Comparison of ENCODE assay signal across 8 mouse cellular contexts in the genomic region with DNA sequence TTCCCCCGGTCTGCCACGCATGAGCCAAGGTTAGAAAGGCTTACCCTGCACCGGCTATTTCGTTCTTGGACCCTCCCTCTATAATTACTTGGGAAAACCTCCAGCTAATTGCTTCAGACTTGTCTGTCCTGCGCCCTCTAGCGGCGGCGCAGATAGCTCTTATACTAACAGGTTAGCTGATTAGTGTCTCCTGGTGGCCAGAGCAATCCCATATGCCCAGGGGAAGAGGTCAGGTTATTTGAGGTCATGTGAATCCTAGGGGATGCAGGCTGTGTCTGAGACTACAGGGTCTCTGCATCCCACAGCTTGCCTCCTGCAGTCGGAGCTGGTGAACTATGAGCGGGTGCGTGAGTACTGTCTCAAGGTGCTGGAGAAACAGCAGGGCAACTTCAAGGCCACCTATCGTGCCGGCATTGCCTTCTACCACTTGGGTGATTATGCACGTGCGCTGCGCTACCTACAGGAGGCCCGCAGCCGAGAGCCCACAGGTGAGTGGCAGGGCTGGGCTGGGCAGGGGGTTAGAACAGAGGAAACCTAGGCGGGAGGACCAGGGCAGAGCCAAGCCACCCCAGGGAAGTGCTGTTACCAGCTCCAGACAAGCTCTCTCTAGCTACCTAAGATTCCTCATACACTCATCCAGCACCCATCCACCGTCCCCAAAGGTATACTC. TPM values are rescaled to one million over a fixed set of nuclear protein-coding genes. Genes with fewer than 3 reads are reported as not detected.
DNase-seq lines count a peak whose midpoint lies in the region; ATAC-seq and TF ChIP-seq lines count a peak whose summit lies in the region.

No protein-coding gene starts in this region.

- 62% methylated on average over 20 of the region's 20 CpGs for WGBS in intestine, postnatal 0 days
- WGBS in intestine, embryonic 16.5 days, result 61% methylated on average over 20 of the region's 20 CpGs
- 64% methylated on average over 20 of the region's 20 CpGs for WGBS in hindbrain, embryonic 12.5 days
- 68% methylated on average over 20 of the region's 20 CpGs for WGBS in neural tube, embryonic 12.5 days

- no peaks in the 10 kb centered on the region for H3K36me3 ChIP-seq in intestine, postnatal 0 days (ENCODE audit: control insufficient read depth, insufficient read depth)
- 0 out of 2 replicates have a peak, but pooled peaks cover 5% of the 10 kb centered on the region for H3K36me3 ChIP-seq in intestine, embryonic 16.5 days (ENCODE audit: control insufficient read depth, insufficient read depth, low read length)
- peaks cover 39% of the 10 kb centered on the region for H3K36me3 ChIP-seq in hindbrain, embryonic 12.5 days
- H3K36me3 ChIP-seq in neural tube, embryonic 12.5 days, result peaks cover 40% of the 10 kb centered on the region

- H3K9ac ChIP-seq in intestine, postnatal 0 days (ENCODE audit: low read depth, low read length), result no peak overlapping the region
- H3K9ac ChIP-seq in intestine, embryonic 16.5 days (ENCODE audit: low read depth, low read length), result no peak overlapping the region
- H3K9ac ChIP-seq in hindbrain, embryonic 12.5 days, result peak overlapping the region; percentile 76
- H3K9ac ChIP-seq in neural tube, embryonic 12.5 days, result no peak overlapping the region

- TF ChIP-seq CTCF in intestine, postnatal 0 days (IDR thresholded peaks at IDR 0.05; ENCODE audit: low read depth), result peak; percentile 65
- peak; percentile 70 for TF ChIP-seq CTCF in left cerebral cortex, adult 2 months (IDR thresholded peaks at IDR 0.05)

- no peaks in the 10 kb centered on the region for H3K9me3 ChIP-seq in intestine, postnatal 0 days (ENCODE audit: control insufficient read depth)
- H3K9me3 ChIP-seq in intestine, embryonic 16.5 days (ENCODE audit: control insufficient read depth, low read length), result no peaks in the 10 kb centered on the region
- H3K9me3 ChIP-seq in hindbrain, embryonic 12.5 days (replicated peaks), result no peaks in the 10 kb centered on the region
- no peaks in the 10 kb centered on the region for H3K9me3 ChIP-seq in neural tube, embryonic 12.5 days

- no peak overlapping the region for H3K4me2 ChIP-seq in intestine, postnatal 0 days (replicated peaks; ENCODE audit: low read depth)
- no peak overlapping the region for H3K4me2 ChIP-seq in intestine, embryonic 16.5 days (ENCODE audit: low read depth, low read length)
- H3K4me2 ChIP-seq in hindbrain, embryonic 12.5 days (replicated peaks), result peak overlapping the region; percentile 84
- H3K4me2 ChIP-seq in neural tube, embryonic 12.5 days (replicated peaks), result peak overlapping the region; percentile 84

- H3K27me3 ChIP-seq in intestine, postnatal 0 days (replicated peaks; ENCODE audit: control insufficient read depth, insufficient read depth, low read length), result peaks cover 25% of the 10 kb centered on the region
- H3K27me3 ChIP-seq in intestine, embryonic 16.5 days (replicated peaks; ENCODE audit: control insufficient read depth, insufficient read depth, low read length), result peaks cover 44% of the 10 kb centered on the region
- peaks cover 73% of the 10 kb centered on the region for H3K27me3 ChIP-seq in hindbrain, embryonic 12.5 days
- peaks cover 53% of the 10 kb centered on the region for H3K27me3 ChIP-seq in neural tube, embryonic 12.5 days (replicated peaks)

- DNase-seq in c-Kit-negative CD71-positive TER-119-positive erythroid progenitor cells, embryonic 14.5 days (ENCODE audit: low read depth, low spot score), result peak; percentile 44
- DNase-seq in left cerebral cortex, adult 2 months (ENCODE audit: extremely low spot score in 1 of 2, low spot score in 2 of 2), result peak; percentile 68 to 71
- no peak for DNase-seq in Muller cell, postnatal 12 days (ENCODE audit: inconsistent ontology term)
- no peak for DNase-seq in embryo, embryonic 10.5 days (ENCODE audit: low spot score)

- ATAC-seq in intestine, postnatal 0 days, result no peak
- ATAC-seq in intestine, embryonic 16.5 days, result no peak
- ATAC-seq in hindbrain, embryonic 12.5 days (ENCODE audit: low FRiP score), result no peak
- 0 out of 2 replicates have a peak, but pooled peaks have one; percentile 4 for ATAC-seq in neural tube, embryonic 12.5 days (ENCODE audit: low FRiP score, low read depth)

- H3K27ac ChIP-seq in intestine, postnatal 0 days (ENCODE audit: low read depth, low read length), result no peak overlapping the region
- no peak overlapping the region for H3K27ac ChIP-seq in intestine, embryonic 16.5 days (ENCODE audit: low read length)
- H3K27ac ChIP-seq in hindbrain, embryonic 12.5 days, result no peak overlapping the region
- peak overlapping the region; percentile 96 for H3K27ac ChIP-seq in left cerebral cortex, adult 2 months
- H3K27ac ChIP-seq in neural tube, embryonic 12.5 days, result no peak overlapping the region

- no peak overlapping the region for H3K4me3 ChIP-seq in intestine, postnatal 0 days (ENCODE audit: low read depth, low read length)
- H3K4me3 ChIP-seq in intestine, embryonic 16.5 days (ENCODE audit: low read length), result no peak overlapping the region
- peak overlapping the region; percentile 61 for H3K4me3 ChIP-seq in hindbrain, embryonic 12.5 days
- peak overlapping the region; percentile 73 for H3K4me3 ChIP-seq in left cerebral cortex, adult 2 months
- peak overlapping the region; percentile 57 for H3K4me3 ChIP-seq in neural tube, embryonic 12.5 days

- no peaks in the 10 kb centered on the region for H3K4me1 ChIP-seq in intestine, postnatal 0 days (replicated peaks; ENCODE audit: control insufficient read depth, insufficient read depth, low read length)
- H3K4me1 ChIP-seq in intestine, embryonic 16.5 days (ENCODE audit: control insufficient read depth, insufficient read depth, low read length), result peaks cover 4% of the 10 kb centered on the region
- H3K4me1 ChIP-seq in hindbrain, embryonic 12.5 days, result peaks cover 9% of the 10 kb centered on the region
- peaks cover 5% of the 10 kb centered on the region; the same call in 1 of the 2 replicates for H3K4me1 ChIP-seq in neural tube, embryonic 12.5 days

- intact Hi-C loops in left cerebral cortex, adult 2 months (cut with DNase I), result loop anchor here (2.0 kb wide), 1 partner anchor 52 kb away; no protein-coding TSS in a partner anchor

RNA-seq across cellular contexts. Expression of gene Ttc9b, which starts 1.0 kb away (rescaled TPM):
- polyA plus RNA-seq in intestine, postnatal 0 days (2015; fragmentation: Nextera tagmentation; extraction: Ambion mirVana), result 1.3 and 1.6 TPM in 2 replicates
- 1.5 and 1.8 TPM in 2 replicates for polyA plus RNA-seq in intestine, embryonic 16.5 days (2015; fragmentation: Nextera tagmentation; extraction: Ambion mirVana)
- 19.7 and 20.4 TPM in 2 replicates for polyA plus RNA-seq in hindbrain, embryonic 12.5 days (2016; fragmentation: Nextera tagmentation; extraction: Ambion mirVana)
- total RNA-seq in left cerebral cortex, adult 2 months (2021), result 100 to 1,000 TPM in 1 of 2 experiments, 10 to 100 TPM in 1; 99.1 to 101 TPM
- polyA plus RNA-seq in neural tube, embryonic 12.5 days (2016; fragmentation: Nextera tagmentation; extraction: Ambion mirVana), result 25.1 and 26.2 TPM in 2 replicates

RNA-seq across cellular contexts. Expression of gene Map3k10, which starts 19.7 kb away (rescaled TPM):
- polyA plus RNA-seq in intestine, postnatal 0 days (2015; fragmentation: Nextera tagmentation; extraction: Ambion mirVana), result 3.2 and 3.6 TPM in 2 replicates
- polyA plus RNA-seq in intestine, embryonic 16.5 days (2015; fragmentation: Nextera tagmentation; extraction: Ambion mirVana), result 2.2 and 2.9 TPM in 2 replicates
- 18.8 and 19.8 TPM in 2 replicates for polyA plus RNA-seq in hindbrain, embryonic 12.5 days (2016; fragmentation: Nextera tagmentation; extraction: Ambion mirVana)
- 100 to 1,000 TPM; 202 to 214 TPM for total RNA-seq in left cerebral cortex, adult 2 months (2021)
- 21.1 and 22.2 TPM in 2 replicates for polyA plus RNA-seq in neural tube, embryonic 12.5 days (2016; fragmentation: Nextera tagmentation; extraction: Ambion mirVana)

RNA-seq across cellular contexts. Expression of gene Zfp607b, which starts 34.4 kb away (rescaled TPM):
- 1.1 and 1.2 TPM in 2 replicates for polyA plus RNA-seq in intestine, postnatal 0 days (2015; fragmentation: Nextera tagmentation; extraction: Ambion mirVana)
- 2.1 and 2.2 TPM in 2 replicates for polyA plus RNA-seq in intestine, embryonic 16.5 days (2015; fragmentation: Nextera tagmentation; extraction: Ambion mirVana)
- polyA plus RNA-seq in hindbrain, embryonic 12.5 days (2016; fragmentation: Nextera tagmentation; extraction: Ambion mirVana), result 6.9 and 8.7 TPM in 2 replicates
- total RNA-seq in left cerebral cortex, adult 2 months (2021), result 10 to 100 TPM; 11.8 to 11.9 TPM
- 7.0 and 7.8 TPM in 2 replicates for polyA plus RNA-seq in neural tube, embryonic 12.5 days (2016; fragmentation: Nextera tagmentation; extraction: Ambion mirVana)

Comparison
In these comparisons a context has a peak if more than half of its experiments do, and no peak if none do; other contexts are left out.
1. H3K4me2 ChIP-seq: peak in hindbrain, embryonic 12.5 days (single experiment) and neural tube, embryonic 12.5 days (single experiment); none in intestine, postnatal 0 days (single experiment) and intestine, embryonic 16.5 days (single experiment).
2. H3K4me3 ChIP-seq: peak in hindbrain, embryonic 12.5 days (single experiment), left cerebral cortex, adult 2 months (single experiment) and neural tube, embryonic 12.5 days (single experiment); none in intestine, postnatal 0 days (single experiment) and intestine, embryonic 16.5 days (single experiment).
3. DNase-seq: peak in c-Kit-negative CD71-positive TER-119-positive erythroid progenitor cells, embryonic 14.5 days (single experiment) and left cerebral cortex, adult 2 months (2 of 2); none in Muller cell, postnatal 12 days (single experiment) and embryo, embryonic 10.5 days (single experiment).